Mouse (Mus musculus): Measurements from ENCODE around the gene Ptpre. TPM values are rescaled to one million over a fixed set of nuclear protein-coding genes. Genes with fewer than 3 reads are reported as not detected.

The Ptpre gene
- polyA plus RNA-seq, 1 experiment from 2014 or later: 2.3 TPM

DNA sequence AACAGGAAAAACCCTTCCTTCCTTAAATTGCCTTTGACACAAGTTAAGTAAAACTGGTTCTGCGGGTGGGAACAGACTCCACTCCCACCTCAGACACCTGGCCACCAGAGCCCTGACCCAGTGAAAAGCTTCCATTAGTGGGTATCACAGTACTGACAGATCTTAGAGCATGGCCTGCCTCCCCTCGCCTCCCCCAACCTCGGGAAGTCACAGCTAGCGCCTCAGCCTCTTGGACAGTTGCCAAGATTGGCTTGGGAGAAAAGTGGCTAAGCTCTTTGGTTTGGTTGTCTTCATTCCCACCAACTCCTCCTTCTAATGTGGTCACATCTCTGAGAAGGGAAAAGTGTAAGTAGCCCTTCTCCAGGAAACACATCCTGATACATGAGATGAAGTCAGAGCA, 13.3 kb upstream of the Ptpre start:
- DNase-seq (peak; percentile 86), ATAC-seq (ENCODE audit: insufficient read depth) (no peak)
- Histone ChIP-seq H3K9ac (no peak overlapping the region), H3K27me3 (ENCODE audit: insufficient read depth, low read length) (no peaks in the 10 kb centered on the region), H3K9me3 (ENCODE audit: low read depth, low read length) (no peaks in the 10 kb centered on the region), H3K36me3 (ENCODE audit: insufficient read depth) (no peaks in the 10 kb centered on the region), H3K4me3 (ENCODE audit: low read depth, low read length) (no peak overlapping the region), H3K4me2 (no peak overlapping the region), H3K27ac (ENCODE audit: low read depth) (no peak overlapping the region), H3K4me1 (ENCODE audit: insufficient read depth) (no peaks in the 10 kb centered on the region)
- TF ChIP-seq CTCF (IDR thresholded peaks at IDR 0.05; ENCODE audit: low read depth): no peak
- WGBS: 21% methylated on average over 4 of the region's 4 CpGs

DNA sequence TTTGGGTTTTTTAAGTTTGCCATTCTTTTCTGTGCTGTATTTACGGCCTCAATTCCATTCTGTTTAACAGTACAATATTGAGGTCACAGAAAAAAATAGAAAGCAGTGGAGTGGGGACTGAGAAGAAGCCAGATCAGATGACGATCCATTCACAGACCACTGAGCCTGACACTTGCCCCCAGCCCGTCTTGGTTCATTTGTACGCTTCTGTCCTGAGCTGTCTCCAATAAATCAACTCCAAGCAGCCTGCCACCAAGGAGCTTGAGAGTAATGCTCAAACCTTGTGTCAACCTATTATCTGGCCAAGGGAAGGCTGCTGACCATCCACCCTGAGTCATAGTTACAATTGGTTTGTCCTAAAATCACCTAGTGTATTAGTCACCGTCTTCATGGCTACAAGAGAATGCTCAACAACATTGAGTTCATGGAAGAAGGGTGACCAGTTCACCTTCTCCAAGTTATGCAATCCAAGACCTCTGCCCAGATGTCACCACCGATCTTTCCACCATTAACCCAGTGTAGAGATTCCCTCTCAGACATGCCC, 12.8 kb upstream of the Ptpre start:
- Histone ChIP-seq H3K4me3 (ENCODE audit: low read depth, low read length) (no peak overlapping the region), H3K4me1 (ENCODE audit: insufficient read depth) (no peaks in the 10 kb centered on the region), H3K9ac (no peak overlapping the region), H3K4me2 (no peak overlapping the region), H3K36me3 (ENCODE audit: insufficient read depth) (no peaks in the 10 kb centered on the region), H3K27me3 (ENCODE audit: insufficient read depth, low read length) (no peaks in the 10 kb centered on the region), H3K9me3 (ENCODE audit: low read depth, low read length) (no peaks in the 10 kb centered on the region), H3K27ac (ENCODE audit: low read depth) (no peak overlapping the region)
- WGBS: 62% methylated on average over 6 of the region's 6 CpGs
- TF ChIP-seq CTCF (IDR thresholded peaks at IDR 0.05; ENCODE audit: low read depth): no peak
- DNase-seq (no peak), ATAC-seq (ENCODE audit: insufficient read depth) (no peak)

DNA sequence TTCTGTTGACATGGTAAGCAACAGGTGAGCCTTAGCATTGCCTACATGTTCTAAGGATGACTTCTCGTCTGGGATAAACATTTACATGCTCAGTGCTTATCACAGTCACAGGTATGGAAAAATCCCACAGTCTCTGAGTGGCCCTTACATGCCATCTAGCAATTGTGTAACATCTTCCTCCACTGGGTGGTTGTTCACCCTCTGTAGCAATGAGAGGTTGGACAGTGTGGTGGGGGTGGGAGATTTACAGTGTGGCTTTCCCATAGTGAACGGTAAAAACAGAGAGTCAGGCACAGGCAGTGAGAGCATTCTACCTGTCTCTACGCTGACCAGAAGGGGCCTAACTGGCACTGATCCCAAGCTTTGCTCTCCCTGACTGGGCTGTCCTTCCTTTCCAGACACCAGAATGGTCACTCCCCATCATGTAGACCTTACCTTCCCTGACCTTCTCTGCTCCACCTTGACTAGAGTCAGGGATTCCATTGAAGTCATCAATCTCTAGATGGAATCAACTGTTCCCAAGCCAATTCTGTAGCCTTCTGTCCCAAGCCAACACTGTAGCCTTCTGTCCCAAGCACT, 10.6 kb upstream of the Ptpre start:
- Histone ChIP-seq H3K4me1 (ENCODE audit: insufficient read depth) (no peaks in the 10 kb centered on the region), H3K36me3 (ENCODE audit: insufficient read depth) (no peaks in the 10 kb centered on the region), H3K9ac (no peak overlapping the region), H3K4me3 (ENCODE audit: low read depth, low read length) (no peak overlapping the region), H3K9me3 (ENCODE audit: low read depth, low read length) (no peaks in the 10 kb centered on the region), H3K27ac (ENCODE audit: low read depth) (no peak overlapping the region), H3K27me3 (ENCODE audit: insufficient read depth, low read length) (no peaks in the 10 kb centered on the region), H3K4me2 (no peak overlapping the region)
- DNase-seq (no peak), ATAC-seq (ENCODE audit: insufficient read depth) (no peak)
- 78% methylated on average over 3 of the region's 3 CpGs for WGBS
- no peak for TF ChIP-seq CTCF (IDR thresholded peaks at IDR 0.05; ENCODE audit: low read depth)

DNA sequence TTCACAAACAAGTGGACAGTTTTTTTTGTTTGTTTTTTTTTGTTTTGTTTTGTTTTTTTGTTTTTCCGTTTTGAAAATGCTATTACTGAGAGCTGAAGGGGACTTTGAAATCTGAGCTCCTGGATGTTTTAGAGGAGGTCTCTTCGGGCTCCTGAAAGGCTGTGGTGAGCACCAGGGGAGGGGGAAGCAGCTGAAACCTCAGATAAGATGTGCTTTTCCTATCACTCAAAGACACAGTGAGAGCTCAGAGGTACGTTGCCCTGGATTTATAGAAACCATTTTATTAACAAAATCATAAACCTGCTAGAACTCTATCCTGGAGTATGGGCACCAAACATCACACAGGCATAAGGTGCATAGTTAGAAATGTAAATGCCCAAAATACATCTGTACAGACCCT, 10.1 kb upstream of the Ptpre start:
- WGBS: 37% methylated on average over 3 of the region's 3 CpGs
- Histone ChIP-seq H3K27ac (ENCODE audit: low read depth) (no peak overlapping the region), H3K27me3 (ENCODE audit: insufficient read depth, low read length) (no peaks in the 10 kb centered on the region), H3K4me2 (no peak overlapping the region), H3K4me1 (ENCODE audit: insufficient read depth) (no peaks in the 10 kb centered on the region), H3K36me3 (ENCODE audit: insufficient read depth) (no peaks in the 10 kb centered on the region), H3K9ac (no peak overlapping the region), H3K4me3 (ENCODE audit: low read depth, low read length) (no peak overlapping the region), H3K9me3 (ENCODE audit: low read depth, low read length) (no peaks in the 10 kb centered on the region)
- ATAC-seq (ENCODE audit: insufficient read depth) (no peak), DNase-seq (no peak)
- no peak for TF ChIP-seq CTCF (IDR thresholded peaks at IDR 0.05; ENCODE audit: low read depth)

DNA sequence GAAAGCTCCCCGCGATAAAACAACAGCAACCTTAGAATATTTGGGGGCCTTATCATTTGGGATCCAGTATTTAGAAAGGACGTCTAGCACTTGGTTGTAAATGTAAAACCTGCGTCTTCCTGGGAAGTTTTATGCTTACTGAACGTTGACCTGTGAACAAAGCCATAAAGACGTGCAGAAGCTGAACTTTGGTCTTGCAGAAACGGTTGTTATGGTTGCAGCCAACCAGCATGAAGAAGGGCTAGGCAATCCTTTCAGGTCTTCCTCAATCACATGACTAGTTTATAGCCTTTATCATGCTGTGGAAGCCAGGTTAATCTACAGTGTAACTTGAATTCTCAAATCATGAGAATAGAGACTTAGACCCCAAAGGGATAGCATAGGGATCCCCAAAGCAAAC, 8.8 kb upstream of the Ptpre start, which contains the start of gene Clrn3:
TSS of gene Clrn3 (minus strand) at position 140 of the 400 bp plus-strand sequence.
- no peak for DNase-seq
- 83% methylated on average over 7 of the region's 7 CpGs for whole genome bisulfite sequencing
- TF ChIP-seq CTCF (IDR thresholded peaks at IDR 0.05; ENCODE audit: low read depth): no peak
- Histone ChIP-seq H3K36me3 (ENCODE audit: insufficient read depth) (no peaks in the 10 kb centered on the region), H3K27ac (ENCODE audit: low read depth) (no peak within 1 kb of the TSS), H3K4me2 (no peak within 1 kb of the TSS), H3K27me3 (ENCODE audit: insufficient read depth, low read length) (no peaks in the 10 kb centered on the region), H3K4me1 (ENCODE audit: insufficient read depth) (no peaks in the 10 kb centered on the region), H3K9me3 (ENCODE audit: low read depth, low read length) (no peaks in the 10 kb centered on the region), H3K4me3 (ENCODE audit: low read depth, low read length) (no peak within 1 kb of the TSS), H3K9ac (no peak within 1 kb of the TSS)
- no peak for ATAC-seq (ENCODE audit: insufficient read depth)

DNA sequence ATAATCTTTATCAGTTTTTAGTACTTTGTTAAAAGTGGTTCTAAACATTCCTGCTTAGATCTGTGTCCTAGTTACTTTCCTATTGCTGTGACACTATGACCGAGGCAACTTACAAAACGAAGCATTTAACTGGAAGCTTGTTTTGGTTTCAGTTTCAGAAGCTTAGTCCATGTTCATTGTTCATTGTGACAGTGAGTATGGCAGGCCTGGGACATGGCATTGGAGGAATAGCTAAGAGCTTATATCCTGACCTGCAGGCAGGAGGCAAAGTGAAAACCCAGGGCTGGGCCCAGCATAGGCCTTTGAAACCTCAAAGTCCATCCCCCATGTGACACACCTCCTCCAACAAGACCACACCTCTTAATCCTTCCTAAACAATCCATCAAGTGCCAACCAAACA, 8.2 kb upstream of the Ptpre start:
- H3K9me3 ChIP-seq (ENCODE audit: low read depth, low read length): no peaks in the 10 kb centered on the region
- 76% methylated on average over 2 of the region's 2 CpGs for WGBS
- no peak overlapping the region for H3K27ac ChIP-seq (ENCODE audit: low read depth)
- no peak for TF ChIP-seq CTCF (IDR thresholded peaks at IDR 0.05; ENCODE audit: low read depth)
- no peak overlapping the region for H3K4me2 ChIP-seq
- H3K4me1 ChIP-seq (ENCODE audit: insufficient read depth): no peaks in the 10 kb centered on the region
- DNase-seq: no peak
- H3K36me3 ChIP-seq (ENCODE audit: insufficient read depth): no peaks in the 10 kb centered on the region
- no peak for ATAC-seq (ENCODE audit: insufficient read depth)
- H3K27me3 ChIP-seq (ENCODE audit: insufficient read depth, low read length): no peaks in the 10 kb centered on the region
- H3K4me3 ChIP-seq (ENCODE audit: low read depth, low read length): no peak overlapping the region
- no peak overlapping the region for H3K9ac ChIP-seq

DNA sequence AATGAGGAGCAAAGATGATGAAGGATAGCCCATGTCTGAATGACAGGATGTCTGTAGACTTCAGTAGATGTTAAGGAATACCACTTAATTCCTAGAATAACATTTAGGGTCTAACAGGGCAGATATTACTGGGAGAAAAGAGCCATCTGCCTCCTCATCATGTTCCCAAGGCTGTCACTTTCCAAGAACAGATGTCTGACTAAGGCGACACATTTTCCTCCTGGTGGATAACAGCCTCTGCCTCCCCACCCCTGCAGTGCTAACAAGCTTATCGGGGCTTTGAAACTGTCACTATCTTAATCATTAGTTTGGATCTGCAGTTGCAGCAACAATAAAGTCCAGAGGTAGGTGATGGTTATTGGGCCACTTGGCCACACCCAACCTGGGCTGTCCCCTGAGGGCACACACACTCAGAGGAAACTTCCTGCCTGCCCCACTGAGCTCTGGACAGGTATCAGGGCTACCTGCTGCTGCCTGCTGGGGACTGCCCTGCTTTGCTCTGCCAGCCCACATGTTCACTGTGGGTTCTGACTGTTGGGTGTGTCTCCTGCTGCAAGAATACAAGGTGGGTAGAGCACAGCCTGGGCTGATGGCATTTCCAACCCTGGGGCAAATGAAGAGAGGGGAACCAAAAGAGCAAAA, 2.6 kb upstream of the Ptpre start:
- H3K4me1 ChIP-seq (ENCODE audit: insufficient read depth): no peaks in the 10 kb centered on the region
- H3K36me3 ChIP-seq (ENCODE audit: insufficient read depth): no peaks in the 10 kb centered on the region
- H3K4me3 ChIP-seq (ENCODE audit: low read depth, low read length): no peak overlapping the region
- 34% methylated on average over 2 of the region's 2 CpGs for WGBS
- DNase-seq: no peak
- H3K9ac ChIP-seq: no peak overlapping the region
- H3K9me3 ChIP-seq (ENCODE audit: low read depth, low read length): no peaks in the 10 kb centered on the region
- H3K27ac ChIP-seq (ENCODE audit: low read depth): no peak overlapping the region
- H3K4me2 ChIP-seq: no peak overlapping the region
- H3K27me3 ChIP-seq (ENCODE audit: insufficient read depth, low read length): peaks cover 12% of the 10 kb centered on the region
- ATAC-seq (ENCODE audit: insufficient read depth): no peak
- no peak for TF ChIP-seq CTCF (IDR thresholded peaks at IDR 0.05; ENCODE audit: low read depth)

Data from lung, embryonic 14.5 days (tissue).